Mouse (Mus musculus) heart, embryonic 12.5 days (tissue): ENCODE data around the gene Crnn. TPM values are rescaled to one million over a fixed set of nuclear protein-coding genes. Genes with fewer than 3 reads are reported as not detected.

Experiments
- polyA plus RNA-seq: library from polyadenylated mRNA; unstranded; fragments of >200 nt; fragmentation: Nextera tagmentation; extraction: Ambion mirVana; gene quantifications from 2 replicates; pipeline ENCODE4 v1.2.1, GENCODE M21; 2016

The Crnn gene
- polyA plus RNA-seq, 1 experiment from 2014 or later, result not detected

Other genes with a start within 250 kb of the Crnn start
- not detected in 2 replicates for gene Lce3a, start 218.6 kb upstream of the Crnn start, polyA plus RNA-seq
- not detected in 2 replicates for gene Lce3b, start 211.8 kb upstream of the Crnn start, polyA plus RNA-seq
- not detected in 2 replicates for gene Lce3c, start 200.3 kb upstream of the Crnn start, polyA plus RNA-seq
- gene Lce3d, start 187.4 kb upstream of the Crnn start, polyA plus RNA-seq, result not detected in 2 replicates
- gene Lce3e, start 177.7 kb upstream of the Crnn start, polyA plus RNA-seq, result not detected in 2 replicates
- gene Lce3f, start 152.6 kb upstream of the Crnn start, polyA plus RNA-seq, result not detected in 2 replicates
- gene Crct1, start 129.1 kb upstream of the Crnn start, polyA plus RNA-seq, result not detected in 2 replicates
- not detected in 2 replicates for gene Lce1m, start 125.7 kb upstream of the Crnn start, polyA plus RNA-seq
- gene Gm4858, start 76.0 kb upstream of the Crnn start, polyA plus RNA-seq, result not detected in 2 replicates
- not detected in 2 replicates for gene Flg2, start 52.5 kb downstream of the Crnn start, polyA plus RNA-seq
- gene Flg, start 128.7 kb downstream of the Crnn start, polyA plus RNA-seq, result not detected in 2 replicates
- gene Hrnr, start 175.0 kb downstream of the Crnn start, polyA plus RNA-seq, result not detected in 2 replicates
- gene Rptn, start 248.9 kb downstream of the Crnn start, polyA plus RNA-seq, result not detected in 2 replicates